Mouse (Mus musculus) midbrain, embryonic 14.5 days (tissue): ENCODE measurements around the gene Fgfbp3. TPM values are rescaled to one million over a fixed set of nuclear protein-coding genes. Genes with fewer than 3 reads are reported as not detected.

Experiments used
- ATAC-seq: fragments of 200-750 bp; cut with Nextera tagmentation; 2 replicates; pipeline ENCODE4 v1.8.0; 2017; ENCODE audit warnings: moderate number of reproducible peaks, moderate library complexity; ENCODE audit not compliant: low FRiP score, low TSS enrichment
- DNase-seq: peaks from one replicate; pipeline ENCODE4 v3.0.0-alpha.2; 2015
- H3K27ac ChIP-seq: fragments of 300-500 bp; sonication (generic); replicated peaks from 2 replicates; pipeline ENCODE4 v1.5.1; 2014; ENCODE audit warnings: mild to moderate bottlenecking, low read depth, low read length, moderate library complexity
- H3K27me3 ChIP-seq: fragments of 300-500 bp; sonication (generic); 2 replicates; pipeline ENCODE4 v1.6.1; 2014; ENCODE audit warnings: low read length, control low read depth, mixed read lengths; ENCODE audit not compliant: control insufficient read depth, insufficient read depth
- H3K36me3 ChIP-seq: fragments of 300-500 bp; sonication (generic); 2 replicates; pipeline ENCODE4 v1.6.1; 2014; ENCODE audit warnings: low read length, control low read depth; ENCODE audit not compliant: control insufficient read depth, insufficient read depth
- H3K4me1 ChIP-seq: fragments of 300-500 bp; sonication (generic); 2 replicates; pipeline ENCODE4 v1.6.1; 2014; ENCODE audit warnings: mild to moderate bottlenecking, antibody characterized with exemption, low read length, control low read depth; ENCODE audit not compliant: control insufficient read depth, insufficient read depth
- H3K4me2 ChIP-seq: fragments of 300-500 bp; sonication (generic); 2 replicates; pipeline ENCODE4 v1.6.1; 2014; ENCODE audit warnings: mild to moderate bottlenecking, low read length, moderate library complexity
- H3K4me3 ChIP-seq: fragments of 300-500 bp; sonication (generic); replicated peaks from 2 replicates; pipeline ENCODE4 v1.5.1; 2014; ENCODE audit warnings: low read depth, low read length
- H3K9ac ChIP-seq: fragments of 300-500 bp; sonication (generic); replicated peaks from 2 replicates; pipeline ENCODE4 v1.6.1; 2014; ENCODE audit warnings: mild to moderate bottlenecking, low read length, moderate library complexity
- H3K9me3 ChIP-seq: fragments of 300-500 bp; sonication (generic); 2 replicates; pipeline ENCODE4 v1.6.1; 2016; ENCODE audit warnings: low read length, control low read depth, mixed read lengths; ENCODE audit not compliant: control insufficient read depth
- WGBS: fragments of 180-500 bp; shearing (Covaris S2); extraction: QIAGEN DNeasy Blood & Tissue Kit; methylation state at CpG from one replicate; pipeline ENCODE4 v1.1.7; 2014; 5-methylcytosine and 5-hydroxymethylcytosine counted together
- polyA plus RNA-seq: library from polyadenylated mRNA; unstranded; fragments of >200 nt; fragmentation: Nextera tagmentation; extraction: Ambion mirVana; gene quantifications from 2 replicates; pipeline ENCODE4 v1.2.1, GENCODE M21; 2014

Fgfbp3 gene
- polyA plus RNA-seq, 1 experiment from 2014 or later, result 50.6 TPM

- peak; percentile 68 for DNase-seq
- H3K27me3 ChIP-seq, result no peaks in the 10 kb centered on the region
- ATAC-seq, result no peak
- 0 out of 2 replicates have a peak overlapping the region, but pooled peaks have one; percentile 20 for H3K27ac ChIP-seq
- no peaks in the 10 kb centered on the region for H3K9me3 ChIP-seq
- no peak overlapping the region for H3K9ac ChIP-seq
- peaks cover 13% of the 10 kb centered on the region for H3K4me1 ChIP-seq
- H3K36me3 ChIP-seq, result peaks cover 19% of the 10 kb centered on the region
- no peak overlapping the region for H3K4me3 ChIP-seq
- 44% methylated on average over 9 of the region's 9 CpGs for WGBS
- no peak overlapping the region for H3K4me2 ChIP-seq
These were observed 21.6 kb downstream of the Fgfbp3 start for GRCm38 (mm10) chr19:36897778-36898177.

DNA sequence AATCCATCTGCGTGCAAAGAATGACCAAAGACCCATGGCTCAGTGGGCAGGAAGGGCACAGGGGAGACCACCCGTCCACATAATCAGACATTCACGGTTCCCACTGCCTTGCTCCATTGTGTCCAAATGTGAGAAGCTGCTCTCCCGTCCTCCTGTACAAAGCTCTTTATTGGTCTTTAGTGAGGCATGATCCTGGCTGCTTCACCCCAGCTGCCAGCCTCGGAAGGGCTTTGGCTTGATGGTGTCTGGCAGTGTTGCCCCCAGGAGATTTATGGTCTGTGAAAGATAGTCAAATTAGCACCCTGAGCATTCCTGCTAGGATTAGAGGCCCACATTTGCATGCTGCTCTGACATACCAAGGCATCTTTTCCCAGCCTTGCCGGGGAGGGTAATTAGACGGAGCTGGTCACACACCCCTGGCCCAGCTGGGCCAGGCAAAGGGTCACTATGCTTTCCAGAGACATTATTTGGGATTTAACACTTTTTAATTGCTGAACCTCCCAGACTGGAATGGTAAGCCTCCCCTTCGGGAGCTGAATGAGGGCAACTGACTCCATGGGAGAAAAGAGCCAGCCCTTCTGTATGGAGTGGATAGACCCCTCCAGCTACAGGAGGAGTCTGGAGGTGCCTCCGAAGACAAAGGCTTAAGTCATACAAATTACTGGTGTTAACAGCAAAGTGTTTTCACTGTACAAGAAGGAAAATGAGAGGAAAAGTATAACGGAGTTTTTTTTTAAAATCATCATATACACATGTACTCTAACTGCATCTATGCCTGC, 22.4 kb downstream of the Fgfbp3 start:
- DNase-seq, result peak; percentile 84
- peak overlapping the region; percentile 23; the same call in 1 of the 2 replicates for H3K9ac ChIP-seq
- peak; percentile 87 for ATAC-seq
- no peak overlapping the region for H3K4me3 ChIP-seq
- peaks cover 22% of the 10 kb centered on the region for H3K36me3 ChIP-seq
- no peaks in the 10 kb centered on the region for H3K27me3 ChIP-seq
- H3K9me3 ChIP-seq, result no peaks in the 10 kb centered on the region
- WGBS, result 3% methylated on average over 10 of the region's 10 CpGs
- peak overlapping the region; percentile 84 for H3K27ac ChIP-seq
- H3K4me1 ChIP-seq, result peaks cover 10% of the 10 kb centered on the region
- H3K4me2 ChIP-seq, result peak overlapping the region; percentile 25

- no peaks in the 10 kb centered on the region for H3K9me3 ChIP-seq
- no peak overlapping the region for H3K4me3 ChIP-seq
- H3K9ac ChIP-seq, result no peak overlapping the region
- peaks cover 4% of the 10 kb centered on the region for H3K4me1 ChIP-seq
- no peak overlapping the region for H3K4me2 ChIP-seq
- no peak for DNase-seq
- ATAC-seq, result no peak
- H3K27ac ChIP-seq, result no peak overlapping the region
- WGBS, result 97% methylated on average over 3 of the region's 3 CpGs
- H3K36me3 ChIP-seq, result peaks cover 73% of the 10 kb centered on the region
- no peaks in the 10 kb centered on the region for H3K27me3 ChIP-seq
These were observed 27.7 kb downstream of the Fgfbp3 start for GRCm38 (mm10) chr19:36891746-36892145.

- Histone ChIP-seq H3K9me3 (no peaks in the 10 kb centered on the region), H3K4me2 (no peak overlapping the region), H3K36me3 (peaks cover 92% of the 10 kb centered on the region), H3K4me3 (no peak overlapping the region), H3K4me1 (no peaks in the 10 kb centered on the region), H3K27ac (no peak overlapping the region), H3K9ac (no peak overlapping the region), H3K27me3 (no peaks in the 10 kb centered on the region)
- ATAC-seq, result no peak
- 38% methylated on average over 3 of the region's 3 CpGs for WGBS
- no peak for DNase-seq
These were observed 31.7 kb downstream of the Fgfbp3 start for GRCm38 (mm10) chr19:36887706-36888105.

DNA sequence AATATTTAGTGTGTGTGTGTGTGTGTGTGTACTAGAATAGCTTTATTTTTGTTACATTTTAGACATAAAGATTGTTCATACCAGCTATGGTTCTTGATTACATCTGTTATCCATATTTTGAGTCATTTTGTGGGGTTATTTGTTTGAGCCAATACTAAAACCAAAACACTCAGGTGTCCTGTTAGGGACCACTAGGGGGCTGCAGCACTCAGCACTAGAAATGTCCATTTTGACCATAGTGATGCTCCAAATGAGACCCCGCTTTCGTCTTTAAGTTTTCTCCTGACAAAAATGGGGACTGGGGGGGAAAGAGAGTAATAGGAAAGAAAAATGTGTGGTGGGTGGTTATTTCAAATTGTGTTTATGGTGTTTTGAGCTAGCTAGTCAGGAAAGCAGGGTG, 33.1 kb downstream of the Fgfbp3 start:
- no peaks in the 10 kb centered on the region for H3K9me3 ChIP-seq
- H3K4me1 ChIP-seq, result no peaks in the 10 kb centered on the region
- H3K27ac ChIP-seq, result no peak overlapping the region
- H3K27me3 ChIP-seq, result no peaks in the 10 kb centered on the region
- no peak overlapping the region for H3K9ac ChIP-seq
- ATAC-seq (no peak), DNase-seq (peak; percentile 72)
- H3K36me3 ChIP-seq, result peaks cover 97% of the 10 kb centered on the region
- no peak overlapping the region for H3K4me3 ChIP-seq
- H3K4me2 ChIP-seq, result no peak overlapping the region
- 68% methylated on average over 2 of the region's 2 CpGs for WGBS

- Histone ChIP-seq H3K9ac (no peak overlapping the region), H3K27me3 (no peaks in the 10 kb centered on the region), H3K9me3 (no peaks in the 10 kb centered on the region), H3K4me3 (no peak overlapping the region), H3K4me2 (no peak overlapping the region), H3K36me3 (peaks cover 92% of the 10 kb centered on the region), H3K4me1 (no peaks in the 10 kb centered on the region), H3K27ac (no peak overlapping the region)
- WGBS, result 71% methylated on average over 6 of the region's 6 CpGs
- ATAC-seq (no peak; the same call in 1 of the 2 replicates), DNase-seq (peak; percentile 69)
These were observed 36.3 kb downstream of the Fgfbp3 start for GRCm38 (mm10) chr19:36883119-36883518.

DNA sequence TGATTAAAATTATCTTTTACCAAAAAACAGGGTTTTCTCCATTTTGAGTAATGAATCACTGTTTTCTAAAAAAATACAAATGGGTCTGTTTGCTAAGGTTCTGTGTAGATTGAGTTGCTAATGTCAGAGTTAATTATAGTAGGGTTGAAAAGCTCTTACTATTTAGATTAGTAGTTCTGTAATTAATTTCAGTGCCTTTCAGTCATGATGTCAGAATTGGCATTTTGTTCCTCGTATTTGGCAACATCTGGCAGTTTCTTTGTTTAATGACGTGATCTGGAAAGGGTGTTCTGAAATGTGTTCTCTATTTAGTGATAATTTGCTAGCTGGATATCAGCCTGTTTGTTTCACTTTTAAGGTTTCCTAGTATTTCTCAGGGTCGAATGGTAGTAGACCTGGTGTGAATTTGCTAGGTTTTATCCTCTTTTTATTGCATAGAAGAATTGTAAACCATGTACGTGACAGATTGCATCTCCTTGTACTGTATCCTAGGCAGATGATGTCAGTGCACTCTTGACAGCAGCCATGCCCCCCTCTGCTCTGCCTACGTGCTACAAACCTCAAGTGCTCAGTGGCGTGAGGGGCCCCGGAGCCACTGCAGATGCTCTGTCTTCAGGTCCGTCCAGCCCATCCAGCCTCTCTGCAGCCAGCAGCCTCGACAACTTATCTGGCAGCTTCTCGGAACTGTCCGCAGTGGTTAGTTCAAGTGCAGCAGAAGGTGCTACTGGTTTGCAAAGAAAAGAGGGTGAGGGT, 40.5 kb downstream of the Fgfbp3 start:
- peaks cover 91% of the 10 kb centered on the region for H3K36me3 ChIP-seq
- H3K9me3 ChIP-seq, result no peaks in the 10 kb centered on the region
- H3K4me2 ChIP-seq, result no peak overlapping the region
- H3K4me1 ChIP-seq, result no peaks in the 10 kb centered on the region
- no peaks in the 10 kb centered on the region for H3K27me3 ChIP-seq
- H3K9ac ChIP-seq, result no peak overlapping the region
- ATAC-seq (no peak), DNase-seq (no peak)
- H3K4me3 ChIP-seq, result no peak overlapping the region
- 85% methylated on average over 11 of the region's 11 CpGs for WGBS
- no peak overlapping the region for H3K27ac ChIP-seq

DNA sequence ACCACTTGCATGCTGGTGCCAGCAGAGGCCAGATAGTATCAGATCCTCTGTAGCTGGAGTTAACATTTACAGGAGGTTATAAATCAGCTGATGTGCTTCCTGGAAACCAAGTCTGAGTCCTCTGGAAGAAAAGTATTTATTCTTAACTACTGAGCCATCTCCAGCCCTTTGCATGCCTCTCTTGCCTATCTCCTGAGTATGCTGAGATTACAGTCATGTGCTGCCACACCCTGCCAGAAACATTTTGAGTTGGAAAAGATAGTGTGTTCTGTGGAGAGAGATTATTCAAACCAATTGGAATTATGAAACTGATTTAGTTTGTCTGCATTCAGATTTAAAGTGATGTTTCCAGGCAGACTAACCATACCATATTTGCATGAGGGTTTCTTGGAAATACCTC, 42.1 kb downstream of the Fgfbp3 start:
- Histone ChIP-seq H3K4me1 (no peaks in the 10 kb centered on the region), H3K27ac (no peak overlapping the region), H3K9me3 (no peaks in the 10 kb centered on the region), H3K9ac (no peak overlapping the region), H3K36me3 (peaks cover 89% of the 10 kb centered on the region), H3K4me2 (no peak overlapping the region), H3K27me3 (no peaks in the 10 kb centered on the region), H3K4me3 (no peak overlapping the region)
- DNase-seq (no peak), ATAC-seq (no peak)
